Mouse (Mus musculus): ENCODE data around the gene Mthfd1l. TPM values are rescaled to one million over a fixed set of nuclear protein-coding genes. Genes with fewer than 3 reads are reported as not detected.
"Not testable (repeated sequence)": the region's sequence is repeated elsewhere in the genome, so short reads cannot be mapped to it uniquely, and the experiment has no call there.

The Mthfd1l gene
- polyA plus RNA-seq, 1 experiment from 2014 or later: 26.0 TPM

DNA sequence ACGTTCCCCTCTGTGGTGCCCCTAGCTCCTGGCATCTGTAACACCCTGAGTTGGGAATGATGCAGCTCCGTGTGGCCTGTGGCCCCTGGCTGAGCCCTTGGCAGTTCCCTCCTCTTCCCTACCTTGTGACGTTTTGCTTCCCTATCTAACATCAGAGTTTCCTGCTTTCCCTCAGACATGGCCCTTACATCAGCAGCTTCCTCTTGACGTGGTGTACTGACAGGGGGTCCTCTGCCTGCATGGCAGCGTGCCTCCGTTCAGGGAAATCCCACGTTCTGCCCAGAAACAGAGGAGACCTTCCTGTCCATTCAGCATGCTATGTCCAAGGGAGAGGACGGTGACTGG, 138.8 kb downstream of the Mthfd1l start:
- H3K9ac ChIP-seq: no peak overlapping the region
- H3K4me1 ChIP-seq (replicated peaks): peaks cover 12% of the 10 kb centered on the region; the same call in 1 of the 2 replicates
- H3K9me3 ChIP-seq (replicated peaks): no peaks in the 10 kb centered on the region
- H3K27ac ChIP-seq: no peak overlapping the region
- H3K36me3 ChIP-seq: peaks cover 54% of the 10 kb centered on the region
- 53% methylated on average over 8 of the region's 8 CpGs for WGBS (ENCODE audit: insufficient replicate concordance)
- DNase-seq: no peak
- ATAC-seq (ENCODE audit: low read depth): 0 out of 2 replicates have a peak, but pooled peaks have one; percentile 11
- no peak overlapping the region for H3K4me2 ChIP-seq
- H3K27me3 ChIP-seq: no peaks in the 10 kb centered on the region
- H3K4me3 ChIP-seq (replicated peaks): no peak overlapping the region

DNA sequence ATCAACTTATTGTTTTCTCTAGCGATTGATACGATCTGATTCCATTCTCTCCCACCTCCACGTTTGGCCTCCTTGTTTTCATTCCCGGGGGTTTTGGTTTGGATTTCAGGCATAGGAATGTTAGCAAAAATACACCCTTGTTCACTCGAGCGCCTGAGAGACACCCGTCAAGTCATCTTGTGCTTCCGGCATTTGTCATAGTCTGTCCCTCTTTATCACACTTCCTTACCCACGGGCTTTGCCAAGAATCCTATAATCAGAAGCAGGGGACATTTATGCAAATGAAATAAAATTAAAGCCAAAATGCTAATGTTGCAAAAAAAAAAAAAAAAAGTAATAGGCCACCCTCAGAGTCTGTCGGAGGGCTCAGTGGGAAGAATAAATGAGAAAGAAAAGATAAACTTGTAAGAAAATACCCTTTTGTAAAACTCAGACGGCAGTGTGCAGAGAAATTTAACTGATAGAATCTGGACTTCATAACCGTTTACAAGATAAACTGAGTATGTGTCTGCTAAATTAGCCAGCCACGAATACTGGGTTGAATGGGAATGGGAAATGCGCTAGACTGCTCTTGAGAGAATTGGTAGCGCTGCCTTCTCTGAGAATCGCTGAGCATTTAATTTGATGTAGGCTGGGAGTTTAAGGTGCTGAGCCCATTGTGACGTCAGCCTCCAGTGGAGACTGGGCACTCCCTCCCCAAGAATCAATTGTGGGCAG, 139.9 kb downstream of the Mthfd1l start:
- H3K27me3 ChIP-seq: no peaks in the 10 kb centered on the region
- peaks cover 51% of the 10 kb centered on the region for H3K36me3 ChIP-seq
- 73% methylated on average over 17 of the region's 17 CpGs for whole genome bisulfite sequencing (ENCODE audit: insufficient replicate concordance)
- H3K9ac ChIP-seq: no peak overlapping the region
- H3K9me3 ChIP-seq (replicated peaks): no peaks in the 10 kb centered on the region
- peaks cover 12% of the 10 kb centered on the region; the same call in 1 of the 2 replicates for H3K4me1 ChIP-seq (replicated peaks)
- no peak for DNase-seq
- no peak overlapping the region for H3K4me2 ChIP-seq
- H3K27ac ChIP-seq: 0 out of 2 replicates have a peak overlapping the region, but pooled peaks have one; percentile 12
- no peak for ATAC-seq (ENCODE audit: low read depth)
- H3K4me3 ChIP-seq (replicated peaks): no peak overlapping the region

DNA sequence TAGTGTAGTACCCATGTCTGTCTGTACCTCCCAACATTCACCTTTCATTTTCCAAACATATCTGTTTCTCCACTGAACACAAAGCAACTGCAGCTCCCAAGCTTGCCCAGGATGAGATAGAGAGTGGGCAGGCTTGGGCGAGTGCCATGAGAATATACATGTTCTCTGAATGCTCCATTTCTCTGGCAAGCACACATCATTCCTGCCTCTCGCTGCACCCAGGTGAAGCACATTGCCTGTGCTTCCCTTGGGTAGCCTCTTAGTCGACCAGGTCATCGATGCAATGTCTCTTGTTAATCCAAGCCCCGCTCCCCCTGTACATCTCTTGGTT, 140.4 kb downstream of the Mthfd1l start:
- no peak overlapping the region for H3K4me3 ChIP-seq (replicated peaks)
- 86% methylated on average over 5 of the region's 5 CpGs for WGBS (ENCODE audit: insufficient replicate concordance)
- peaks cover 46% of the 10 kb centered on the region for H3K36me3 ChIP-seq
- H3K9me3 ChIP-seq (replicated peaks): no peaks in the 10 kb centered on the region
- ATAC-seq (ENCODE audit: low read depth) (no peak), DNase-seq (no peak)
- peaks cover 12% of the 10 kb centered on the region; the same call in 1 of the 2 replicates for H3K4me1 ChIP-seq (replicated peaks)
- H3K4me2 ChIP-seq: no peak overlapping the region
- H3K27ac ChIP-seq: 0 out of 2 replicates have a peak overlapping the region, but pooled peaks have one; percentile 12
- H3K27me3 ChIP-seq: no peaks in the 10 kb centered on the region
- no peak overlapping the region for H3K9ac ChIP-seq

DNA sequence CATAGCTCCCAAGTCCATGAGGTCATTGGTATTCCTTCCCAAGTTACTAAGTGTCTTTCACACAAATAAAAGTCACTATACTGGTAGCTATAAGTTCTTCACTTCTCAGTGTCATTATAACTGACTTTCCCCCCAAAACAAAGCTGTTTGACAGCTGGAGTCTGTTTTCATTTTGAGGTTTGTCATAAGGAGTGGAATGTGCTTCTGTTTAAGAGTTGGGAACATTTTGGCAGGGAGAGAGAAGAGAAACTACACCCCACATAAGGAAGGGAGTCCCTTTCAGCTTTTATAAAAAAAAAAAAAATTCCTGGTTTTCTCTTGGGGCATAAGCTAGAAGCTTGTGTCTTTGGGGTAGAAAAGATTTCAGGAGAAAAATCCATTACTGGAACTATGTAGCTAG, 143.7 kb downstream of the Mthfd1l start:
- no peak overlapping the region for H3K4me3 ChIP-seq (replicated peaks)
- H3K4me2 ChIP-seq: no peak overlapping the region
- ATAC-seq (ENCODE audit: low read depth) (no peak), DNase-seq (no peak)
- H3K4me1 ChIP-seq (replicated peaks): peaks cover 5% of the 10 kb centered on the region; the same call in 1 of the 2 replicates
- H3K27me3 ChIP-seq: no peaks in the 10 kb centered on the region
- peaks cover 34% of the 10 kb centered on the region for H3K36me3 ChIP-seq
- no peaks in the 10 kb centered on the region for H3K9me3 ChIP-seq (replicated peaks)
- no peak overlapping the region for H3K9ac ChIP-seq
- no peak overlapping the region for H3K27ac ChIP-seq

- H3K9me3 ChIP-seq (replicated peaks): no peaks in the 10 kb centered on the region
- H3K36me3 ChIP-seq: peaks cover 38% of the 10 kb centered on the region
- H3K9ac ChIP-seq: no peak overlapping the region
- 67% methylated on average over 7 of the region's 7 CpGs for WGBS (ENCODE audit: insufficient replicate concordance)
- ATAC-seq (ENCODE audit: low read depth) (no peak), DNase-seq (no peak)
- H3K4me1 ChIP-seq (replicated peaks): 0 out of 2 replicates have a peak, but pooled peaks cover 1% of the 10 kb centered on the region
- no peak overlapping the region for H3K4me3 ChIP-seq (replicated peaks)
- H3K4me2 ChIP-seq: no peak overlapping the region
- no peaks in the 10 kb centered on the region for H3K27me3 ChIP-seq
- H3K27ac ChIP-seq: no peak overlapping the region
Measured at GRCm38 (mm10) chr10:4117091-4117490, 144.2 kb downstream of the Mthfd1l start.

- Histone ChIP-seq H3K36me3 (peaks cover 25% of the 10 kb centered on the region; the same call in 1 of the 2 replicates), H3K9me3 (replicated peaks) (no peaks in the 10 kb centered on the region)
- ATAC-seq (ENCODE audit: low read depth): no peak
Measured at GRCm38 (mm10) chr10:4119287-4119686, 146.4 kb downstream of the Mthfd1l start.

GRCm38 (mm10) chr10:4120708-4121107, 147.8 kb downstream of the Mthfd1l start:
- Histone ChIP-seq H3K9me3 (replicated peaks) (no peaks in the 10 kb centered on the region), H3K9ac (no peak overlapping the region), H3K36me3 (peaks cover 18% of the 10 kb centered on the region), H3K27ac (no peak overlapping the region), H3K4me1 (replicated peaks) (peaks cover 11% of the 10 kb centered on the region), H3K27me3 (no peaks in the 10 kb centered on the region), H3K4me2 (no peak overlapping the region), H3K4me3 (replicated peaks) (no peak overlapping the region)
- ATAC-seq (ENCODE audit: low read depth) (no peak), DNase-seq (no peak)
- 68% methylated on average over 10 of the region's 10 CpGs for WGBS (ENCODE audit: insufficient replicate concordance)

More at GRCm38 (mm10) chr10:4119287-4119686, 146.4 kb downstream of the Mthfd1l start:
- peaks cover 4% of the 10 kb centered on the region; the same call in 1 of the 2 replicates for H3K4me1 ChIP-seq (replicated peaks)
- H3K27ac ChIP-seq: no peak overlapping the region
- no peak for DNase-seq
- no peak overlapping the region for H3K9ac ChIP-seq
- H3K4me2 ChIP-seq: no peak overlapping the region
- 76% methylated on average over 4 of the region's 4 CpGs for WGBS (ENCODE audit: insufficient replicate concordance)
- no peaks in the 10 kb centered on the region for H3K27me3 ChIP-seq
- no peak overlapping the region for H3K4me3 ChIP-seq (replicated peaks)

DNA sequence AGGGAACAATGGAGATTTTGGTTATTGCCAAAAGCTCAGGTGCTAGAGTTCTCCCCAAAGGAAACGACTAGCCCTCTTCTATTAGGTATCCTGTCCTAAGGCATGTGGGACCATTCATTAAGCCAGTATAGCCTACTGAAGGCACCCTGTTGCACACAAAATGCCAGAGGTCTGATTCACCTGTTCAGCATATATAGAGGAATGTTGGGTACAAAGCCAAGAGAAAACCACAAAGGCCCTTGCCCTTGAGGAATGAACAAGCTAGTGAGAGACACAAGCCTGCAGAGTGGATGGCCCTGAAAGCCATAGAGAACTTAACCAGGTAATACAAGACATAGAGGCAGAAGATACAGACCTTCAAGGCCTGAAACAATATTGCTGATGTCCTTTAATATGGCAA, 148.3 kb downstream of the Mthfd1l start:
- Histone ChIP-seq H3K36me3 (peaks cover 18% of the 10 kb centered on the region), H3K9ac (no peak overlapping the region)
- WGBS (ENCODE audit: insufficient replicate concordance): 77% methylated on average over 1 of the region's 1 CpGs

DNA sequence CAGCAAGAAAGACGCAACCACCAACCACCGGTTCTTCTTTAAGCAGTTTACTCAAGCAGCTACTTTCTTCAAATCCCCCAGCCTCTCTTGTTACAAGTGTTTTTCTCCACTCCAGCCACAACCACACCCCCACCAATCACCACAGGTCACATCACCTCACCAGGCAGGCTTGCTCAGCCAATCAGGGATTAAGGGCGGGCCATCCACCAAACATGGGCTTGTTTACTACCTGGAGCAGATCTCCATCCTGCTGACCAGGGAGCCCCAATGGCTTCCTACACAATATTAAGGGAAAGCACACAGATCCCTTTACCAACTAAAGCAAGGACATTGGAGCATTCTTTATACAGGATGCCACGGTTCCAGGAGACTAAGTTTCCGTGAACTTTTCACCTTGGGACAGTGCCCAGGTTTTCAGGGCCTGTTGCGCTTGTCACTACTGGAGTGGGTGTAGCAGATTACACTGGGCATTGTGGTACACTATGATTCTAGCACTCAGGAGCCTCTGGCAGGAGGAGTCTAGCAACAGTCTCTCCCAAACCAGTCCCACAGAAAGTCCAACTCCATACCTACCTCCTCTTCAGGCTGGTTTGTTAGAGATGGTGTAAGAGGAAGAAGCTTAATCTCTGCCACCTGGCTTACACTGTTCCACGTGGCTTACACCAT, 150.5 kb downstream of the Mthfd1l start:
- not testable (repeated sequence) for H3K27me3 ChIP-seq; H3K4me3 ChIP-seq (replicated peaks); DNase-seq; H3K9ac ChIP-seq; H3K4me2 ChIP-seq; H3K9me3 ChIP-seq (replicated peaks)
- ATAC-seq (ENCODE audit: low read depth): peak; percentile 64
- H3K27ac ChIP-seq: peak overlapping the region; percentile 25
- H3K4me1 ChIP-seq (replicated peaks): peaks cover 30% of the 10 kb centered on the region
- H3K36me3 ChIP-seq: peaks cover 24% of the 10 kb centered on the region
- 80% methylated on average over 7 of the region's 7 CpGs for WGBS (ENCODE audit: insufficient replicate concordance)

More for the DNA sequence above, 148.3 kb downstream of the Mthfd1l start:
- H3K9me3 ChIP-seq (replicated peaks): no peaks in the 10 kb centered on the region
- no peak overlapping the region for H3K4me3 ChIP-seq (replicated peaks)
- no peaks in the 10 kb centered on the region for H3K27me3 ChIP-seq
- DNase-seq (no peak), ATAC-seq (ENCODE audit: low read depth) (no peak)
- no peak overlapping the region for H3K27ac ChIP-seq
- peaks cover 16% of the 10 kb centered on the region for H3K4me1 ChIP-seq (replicated peaks)
- H3K4me2 ChIP-seq: no peak overlapping the region

GRCm38 (mm10) chr10:4124148-4124547, 151.2 kb downstream of the Mthfd1l start:
- DNase-seq (no peak), ATAC-seq (ENCODE audit: low read depth) (no peak)
- Histone ChIP-seq H3K27ac (no peak overlapping the region), H3K4me3 (replicated peaks) (no peak overlapping the region), H3K4me1 (replicated peaks) (peaks cover 33% of the 10 kb centered on the region), H3K36me3 (peaks cover 26% of the 10 kb centered on the region), H3K4me2 (no peak overlapping the region), H3K9me3 (replicated peaks) (no peaks in the 10 kb centered on the region), H3K9ac (no peak overlapping the region), H3K27me3 (no peaks in the 10 kb centered on the region)
- WGBS (ENCODE audit: insufficient replicate concordance): 69% methylated on average over 1 of the region's 1 CpGs

GRCm38 (mm10) chr10:4125232-4125631, 152.3 kb downstream of the Mthfd1l start:
- no peak overlapping the region for H3K4me2 ChIP-seq
- 84% methylated on average over 7 of the region's 7 CpGs for WGBS (ENCODE audit: insufficient replicate concordance)
- DNase-seq (no peak), ATAC-seq (ENCODE audit: low read depth) (no peak)
- H3K9ac ChIP-seq: no peak overlapping the region
- H3K27me3 ChIP-seq: no peaks in the 10 kb centered on the region
- peaks cover 43% of the 10 kb centered on the region for H3K4me1 ChIP-seq (replicated peaks)
- no peak overlapping the region for H3K27ac ChIP-seq
- H3K9me3 ChIP-seq (replicated peaks): no peaks in the 10 kb centered on the region
- H3K36me3 ChIP-seq: peaks cover 25% of the 10 kb centered on the region
- H3K4me3 ChIP-seq (replicated peaks): no peak overlapping the region
